Comparison of ENCODE assay signal across 8 mouse cellular contexts in genomic region chr6:87981547-87982256, GRCm38 (mm10). TPM values are rescaled to one million over a fixed set of nuclear protein-coding genes. Genes with fewer than 3 reads are reported as not detected.
DNase-seq lines count a peak whose midpoint lies in the region; ATAC-seq and TF ChIP-seq lines count a peak whose summit lies in the region.

H1fx (minus strand) TSS chr6:87981637.

- peak within 1 kb of the TSS; percentile 56 for H3K4me3 ChIP-seq in cerebellum, adult 2 months (replicated peaks; ENCODE audit: insufficient read depth, low read depth, low read length)
- peak within 1 kb of the TSS; percentile 98 for H3K4me3 ChIP-seq in forebrain, postnatal 0 days (ENCODE audit: low read depth, low read length)

- peak within 1 kb of the TSS; percentile 66 for H3K4me2 ChIP-seq in forebrain, postnatal 0 days (ENCODE audit: low read depth)

- no peaks in the 10 kb centered on the region for H3K9me3 ChIP-seq in forebrain, postnatal 0 days (ENCODE audit: low read length)

- peaks cover 12% of the 10 kb centered on the region; the same call in 1 of the 2 replicates for H3K36me3 ChIP-seq in forebrain, postnatal 0 days (ENCODE audit: insufficient read depth)

- TF ChIP-seq CTCF in cerebellum, adult 2 months (IDR thresholded peaks at IDR 0.05; ENCODE audit: borderline replicate concordance, insufficient read depth, low read depth, low read length), result peak; percentile 39; the same call in 1 of the 2 replicates
- peak; percentile 63 for TF ChIP-seq CTCF in forebrain, postnatal 0 days (IDR thresholded peaks at IDR 0.05; ENCODE audit: low read depth)

- 2% methylated on average over 52 of the region's 55 CpGs for WGBS in cerebellum, adult 2 months
- WGBS in forebrain, postnatal 0 days, result 4% methylated on average over 46 of the region's 55 CpGs

- peaks cover 8% of the 10 kb centered on the region; the same call in 1 of the 2 replicates for H3K4me1 ChIP-seq in cerebellum, adult 2 months (ENCODE audit: control insufficient read depth, insufficient read depth, low read length)
- H3K4me1 ChIP-seq in forebrain, postnatal 0 days (ENCODE audit: insufficient read depth), result peaks cover 20% of the 10 kb centered on the region

- peak within 1 kb of the TSS; percentile 41 for H3K27ac ChIP-seq in cerebellum, adult 2 months (ENCODE audit: insufficient read depth, low read length)
- peak within 1 kb of the TSS; percentile 92 for H3K27ac ChIP-seq in forebrain, postnatal 0 days (ENCODE audit: low read depth, low read length)

- H3K9ac ChIP-seq in forebrain, postnatal 0 days, result peak within 1 kb of the TSS; percentile 90

- no peaks in the 10 kb centered on the region for H3K27me3 ChIP-seq in cerebellum, adult 2 months (ENCODE audit: control insufficient read depth, insufficient read depth, low read length)
- no peaks in the 10 kb centered on the region for H3K27me3 ChIP-seq in forebrain, postnatal 0 days (ENCODE audit: insufficient read depth, low read length)

- peak; percentile 89 for ATAC-seq in forebrain, postnatal 0 days

- peak; percentile 71; the same call in 1 of the 2 replicates for TF ChIP-seq POLR2A in cerebellum, adult 2 months (IDR thresholded peaks at IDR 0.05; ENCODE audit: borderline replicate concordance, insufficient read depth, low read length)

- peak; percentile 79 for DNase-seq in NIH3T3 (ENCODE audit: low read depth)
- peak; percentile 76 for DNase-seq in cerebellum, adult 2 months
- DNase-seq in forebrain, postnatal 0 days, result peak; percentile 92
- peak; percentile 88 for DNase-seq in heart, postnatal 4 days
- peak; percentile 76 to 83 for DNase-seq in layer of hippocampus, postnatal 25 days (ENCODE audit: extremely low spot score in 1 of 2, low spot score in 1 of 2)
- peak; percentile 84 for DNase-seq in lung, postnatal 10 days
- DNase-seq in retina, embryonic 14.5 days (ENCODE audit: low spot score), result peak; percentile 91
- peak; percentile 73 for DNase-seq in yolk sac, embryonic 10.5 days (ENCODE audit: low spot score)

RNA-seq across cellular contexts. Expression of gene H1fx, which starts in this region (rescaled TPM):
- polyA plus RNA-seq in cerebellum, adult 2 months (2012; rRNA removed), result 37.1 and 38.2 TPM in 2 replicates
- total RNA-seq in forebrain, postnatal 0 days (2014; rRNA removed), result 16.7 and 26.7 TPM in 2 replicates
- polyA plus RNA-seq in forebrain, postnatal 0 days (2015; fragmentation: Nextera tagmentation; extraction: Ambion mirVana), result 66.3 and 68.6 TPM in 2 replicates
- 10 to 100 TPM; 36.2 to 37.3 TPM for total RNA-seq in heart, postnatal 4 days (2021)
- 10 to 100 TPM; 74.7 to 76.2 TPM for total RNA-seq in layer of hippocampus, postnatal 25 days (2021)

Comparison
In these comparisons a context has a peak if more than half of its experiments do, and no peak if none do; other contexts are left out.
1. Peak in every context shown above with its lines: DNase-seq, ATAC-seq, H3K4me3 ChIP-seq and H3K27ac ChIP-seq.